20 mouse cellular contexts compared by ENCODE assay signal in the genomic region with DNA sequence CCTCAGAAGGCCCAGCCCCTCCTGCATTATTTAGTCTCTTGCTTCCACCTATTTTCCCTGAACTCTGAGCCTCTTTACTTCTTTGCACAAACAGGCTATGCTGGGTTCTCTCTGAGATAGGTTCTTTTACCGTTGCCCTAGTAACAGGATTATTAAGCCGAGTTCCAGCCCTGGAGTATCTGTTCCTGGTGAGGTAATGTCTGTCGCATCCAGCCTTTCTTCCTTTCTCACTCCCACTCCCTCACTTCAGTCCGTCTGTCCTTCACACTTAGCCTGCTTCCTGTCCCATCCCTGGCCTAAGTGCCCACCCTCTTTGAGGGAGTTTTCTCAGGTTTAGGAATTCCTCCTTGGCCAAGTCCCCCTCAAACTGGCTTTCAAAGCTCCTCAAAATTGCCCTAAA. TPM values are rescaled to one million over a fixed set of nuclear protein-coding genes. Genes with fewer than 3 reads are reported as not detected.
A peak's percentile ranks its signal among the peaks of the same experiment; 100 is the strongest.
DNase-seq lines count a peak whose midpoint lies in the region; ATAC-seq lines count a peak whose summit lies in the region.
"Had no signal": no experiment of that assay in that cellular context is flagged by ENCODE, and none has a peak within 500 bp of the region (broad histone marks: within the 10 kb centered on the region; RNA-seq: fewer than 3 reads in every experiment).

No protein-coding gene starts in this region.

- no peak for ATAC-seq in embryonic facial prominence, embryonic 14.5 days (ENCODE audit: low read depth)
- ATAC-seq in forebrain, embryonic 16.5 days, result peak; percentile 65
- no peak for ATAC-seq in midbrain, embryonic 14.5 days (ENCODE audit: low FRiP score, low TSS enrichment)
- ATAC-seq: lung, postnatal 0 days had no signal

- no peak overlapping the region for H3K9ac ChIP-seq in embryonic facial prominence, embryonic 14.5 days (ENCODE audit: low read depth, low read length)
- no peak overlapping the region for H3K9ac ChIP-seq in forebrain, embryonic 16.5 days (replicated peaks; ENCODE audit: low read depth, low read length)
- no peak overlapping the region for H3K9ac ChIP-seq in midbrain, embryonic 14.5 days (replicated peaks; ENCODE audit: low read length)
- H3K9ac ChIP-seq: hindbrain, embryonic 15.5 days; liver, embryonic 14.5 days had no signal

- no peak overlapping the region for H3K4me3 ChIP-seq in embryonic facial prominence, embryonic 14.5 days (ENCODE audit: low read depth, low read length)
- H3K4me3 ChIP-seq in embryonic facial prominence, embryonic 10.5 days, result no peak overlapping the region
- no peak overlapping the region for H3K4me3 ChIP-seq in forebrain, embryonic 16.5 days (replicated peaks; ENCODE audit: low read length)
- no peak overlapping the region for H3K4me3 ChIP-seq in midbrain, embryonic 14.5 days (replicated peaks; ENCODE audit: low read depth, low read length)
- H3K4me3 ChIP-seq: hindbrain, embryonic 15.5 days; megakaryocyte, embryonic 14.5 days had no signal

- H3K27ac ChIP-seq in embryonic facial prominence, embryonic 14.5 days (replicated peaks; ENCODE audit: low read depth, low read length), result no peak overlapping the region
- H3K27ac ChIP-seq in embryonic facial prominence, embryonic 10.5 days (replicated peaks), result no peak overlapping the region
- H3K27ac ChIP-seq in forebrain, embryonic 16.5 days (ENCODE audit: low read length), result no peak overlapping the region
- H3K27ac ChIP-seq in midbrain, embryonic 14.5 days (replicated peaks; ENCODE audit: low read depth, low read length), result no peak overlapping the region
- H3K27ac ChIP-seq: hindbrain, embryonic 15.5 days; liver, embryonic 14.5 days had no signal

- no peaks in the 10 kb centered on the region for H3K9me3 ChIP-seq in embryonic facial prominence, embryonic 14.5 days (ENCODE audit: control insufficient read depth, low read length)
- no peaks in the 10 kb centered on the region for H3K9me3 ChIP-seq in embryonic facial prominence, embryonic 10.5 days
- no peaks in the 10 kb centered on the region for H3K9me3 ChIP-seq in forebrain, embryonic 16.5 days (ENCODE audit: control insufficient read depth, low read length)
- no peaks in the 10 kb centered on the region for H3K9me3 ChIP-seq in midbrain, embryonic 14.5 days (ENCODE audit: control insufficient read depth, low read length)
- H3K9me3 ChIP-seq: hindbrain, embryonic 15.5 days; megakaryocyte, embryonic 14.5 days had no signal

- H3K36me3 ChIP-seq in embryonic facial prominence, embryonic 14.5 days (ENCODE audit: control insufficient read depth, insufficient read depth, low read length), result no peaks in the 10 kb centered on the region
- no peaks in the 10 kb centered on the region for H3K36me3 ChIP-seq in embryonic facial prominence, embryonic 10.5 days (replicated peaks)
- no peaks in the 10 kb centered on the region for H3K36me3 ChIP-seq in forebrain, embryonic 16.5 days (ENCODE audit: control insufficient read depth, insufficient read depth)
- no peaks in the 10 kb centered on the region for H3K36me3 ChIP-seq in midbrain, embryonic 14.5 days (ENCODE audit: control insufficient read depth, insufficient read depth, low read length)
- H3K36me3 ChIP-seq: hindbrain, embryonic 15.5 days had no signal

- no peak overlapping the region for H3K4me2 ChIP-seq in embryonic facial prominence, embryonic 14.5 days (ENCODE audit: low read depth, low read length)
- no peak overlapping the region for H3K4me2 ChIP-seq in forebrain, embryonic 16.5 days (ENCODE audit: low read length)
- no peak overlapping the region for H3K4me2 ChIP-seq in midbrain, embryonic 14.5 days (ENCODE audit: low read length)
- H3K4me2 ChIP-seq: hindbrain, embryonic 15.5 days had no signal

- WGBS in embryonic facial prominence, embryonic 14.5 days, result 34% methylated on average over 4 of the region's 4 CpGs
- WGBS in embryonic facial prominence, embryonic 10.5 days, result 54% methylated on average over 4 of the region's 4 CpGs
- 20% methylated on average over 4 of the region's 4 CpGs for WGBS in forebrain, embryonic 16.5 days
- 21% methylated on average over 4 of the region's 4 CpGs for WGBS in midbrain, embryonic 14.5 days

- no peaks in the 10 kb centered on the region for H3K4me1 ChIP-seq in embryonic facial prominence, embryonic 14.5 days (ENCODE audit: control insufficient read depth, insufficient read depth, low read length)
- H3K4me1 ChIP-seq in embryonic facial prominence, embryonic 10.5 days, result peaks cover 3% of the 10 kb centered on the region; the same call in 1 of the 2 replicates
- peaks cover 5% of the 10 kb centered on the region for H3K4me1 ChIP-seq in forebrain, embryonic 16.5 days (replicated peaks; ENCODE audit: control insufficient read depth, insufficient read depth, low read length)
- H3K4me1 ChIP-seq in midbrain, embryonic 14.5 days (ENCODE audit: control insufficient read depth, insufficient read depth, low read length), result no peaks in the 10 kb centered on the region
- H3K4me1 ChIP-seq: hindbrain, embryonic 15.5 days; megakaryocyte, embryonic 14.5 days had no signal

- H3K27me3 ChIP-seq in embryonic facial prominence, embryonic 14.5 days (replicated peaks; ENCODE audit: control insufficient read depth, insufficient read depth, low read length), result no peaks in the 10 kb centered on the region
- H3K27me3 ChIP-seq in embryonic facial prominence, embryonic 10.5 days (replicated peaks; ENCODE audit: low read depth, poor library complexity, severe bottlenecking), result no peaks in the 10 kb centered on the region
- H3K27me3 ChIP-seq in forebrain, embryonic 16.5 days (replicated peaks; ENCODE audit: control insufficient read depth, insufficient read depth, low read length), result no peaks in the 10 kb centered on the region
- H3K27me3 ChIP-seq in midbrain, embryonic 14.5 days (ENCODE audit: control insufficient read depth, insufficient read depth, low read length), result no peaks in the 10 kb centered on the region
- H3K27me3 ChIP-seq: hindbrain, embryonic 15.5 days; megakaryocyte, embryonic 14.5 days had no signal

- peak; percentile 12 for DNase-seq in embryonic facial prominence, embryonic 14.5 days (ENCODE audit: low spot score)
- no peak for DNase-seq in embryonic facial prominence, embryonic 10.5 days (ENCODE audit: low spot score)
- DNase-seq in layer of hippocampus, adult 11-12 months (ENCODE audit: low spot score), result peak; percentile 12
- DNase-seq in layer of hippocampus, postnatal 25 days (ENCODE audit: extremely low spot score in 1 of 2, low spot score in 1 of 2), result no peak
- peak; percentile 23 for DNase-seq in midbrain, embryonic 14.5 days
- DNase-seq in thymus, postnatal 25 days, result no peak
- no peak for DNase-seq in thymus, postnatal 10 days (ENCODE audit: low spot score in 2 of 2)
- DNase-seq: adrenal gland, postnatal 14 days; cerebellum, adult 9-10 months; heart, adult 18-20 months; kidney, adult 8-10 months; kidney, postnatal 4 days; right cerebral cortex, postnatal 25 days; thymus, adult 18-20 months had no signal

RNA-seq across cellular contexts. Expression of a gene that starts 7.0 kb away (rescaled TPM):
- polyA plus RNA-seq in embryonic facial prominence, embryonic 14.5 days (2014; fragmentation: Nextera tagmentation; extraction: Ambion mirVana), result not detected in 2 replicates
- polyA plus RNA-seq in embryonic facial prominence, embryonic 10.5 days (2016; fragmentation: Nextera tagmentation; extraction: Ambion mirVana), result not detected in 2 replicates
- total RNA-seq in layer of hippocampus, postnatal 25 days (2021), result not detected
- not detected in 2 replicates for polyA plus RNA-seq in forebrain, embryonic 16.5 days (2015; fragmentation: Nextera tagmentation; extraction: Ambion mirVana)
- polyA plus RNA-seq in midbrain, embryonic 14.5 days (2014; fragmentation: Nextera tagmentation; extraction: Ambion mirVana), result not detected in 2 replicates
- polyA plus RNA-seq: hindbrain, embryonic 15.5 days; limb, embryonic 11.5 days had no signal

Comparison
In these comparisons a context has a peak if more than half of its experiments do, and no peak if none do; other contexts are left out.
1. DNase-seq: peak in embryonic facial prominence, embryonic 14.5 days (single experiment), layer of hippocampus, adult 11-12 months (single experiment) and midbrain, embryonic 14.5 days (single experiment); none in embryonic facial prominence, embryonic 10.5 days (single experiment), layer of hippocampus, postnatal 25 days (0 of 2), thymus, postnatal 25 days (single experiment) and thymus, postnatal 10 days (0 of 2).